Mouse (Mus musculus) ES-E14 (cell line): ENCODE data around the gene Eif4e1b. TPM values are rescaled to one million over a fixed set of nuclear protein-coding genes. Genes with fewer than 3 reads are reported as not detected.

Source experiments
- DNase-seq: peaks from one replicate; pipeline ENCODE4 v3.0.0-alpha.2; 2013; ENCODE audit warnings: low read depth, low spot score
- H3K27ac ChIP-seq: 2 replicates; pipeline ENCODE4 v1.5.1; 2012; ENCODE audit warnings: low read depth, mild to moderate bottlenecking, low read length, moderate library complexity, mixed read lengths; ENCODE audit not compliant: poor library complexity, insufficient read depth, severe bottlenecking
- H3K36me3 ChIP-seq: 2 replicates; pipeline ENCODE4 v1.6.1; 2012; ENCODE audit warnings: mild to moderate bottlenecking, low read length, moderate library complexity, mixed read lengths; ENCODE audit not compliant: control insufficient read depth, poor library complexity, insufficient read depth, severe bottlenecking
- H3K4me1 ChIP-seq, 2 experiments: fragments of 150-350 bp in 1 of 2; sonication (generic) in 1 of 2; 2 replicates each; pipeline ENCODE4 v1.6.1; 2012; ENCODE audit warnings: low read length in 2 of 2, mild to moderate bottlenecking in 1 of 2, mixed read lengths in 1 of 2; ENCODE audit not compliant: control insufficient read depth in 2 of 2, insufficient read depth in 2 of 2, poor library complexity in 1 of 2
- H3K4me3 ChIP-seq, 2 experiments: fragments of 150-350 bp in 1 of 2; sonication (generic) in 1 of 2; 2 replicates each; pipeline ENCODE4 v1.5.1; 2012; ENCODE audit warnings: low read length in 2 of 2, low read depth in 1 of 2, mild to moderate bottlenecking in 1 of 2, mixed read lengths in 1 of 2; ENCODE audit not compliant: insufficient read depth in 1 of 2, poor library complexity in 1 of 2, severe bottlenecking in 1 of 2
- H3K9ac ChIP-seq: 2 replicates; pipeline ENCODE4 v1.6.1; 2012; ENCODE audit warnings: low read depth, mild to moderate bottlenecking, low read length, mixed read lengths; ENCODE audit not compliant: poor library complexity, insufficient read depth, severe bottlenecking
- H3K9me3 ChIP-seq: fragments of 150-350 bp; sonication (generic); 2 replicates; pipeline ENCODE4 v1.6.1; 2012; ENCODE audit warnings: low read depth, mild to moderate bottlenecking, low read length; ENCODE audit not compliant: control insufficient read depth, insufficient read depth
- CHD2 ChIP-seq: IDR thresholded peaks from 2 replicates; pipeline ENCODE4 v1.6.1; 2014; ENCODE audit warnings: mild to moderate bottlenecking, low read depth, low read length, inconsistent platforms
- HCFC1 ChIP-seq: IDR thresholded peaks from 2 replicates; pipeline ENCODE4 v1.6.1; 2012; ENCODE audit warnings: low read length, inconsistent platforms, borderline replicate concordance; ENCODE audit not compliant: insufficient read depth
- MAFK ChIP-seq: IDR thresholded peaks from 2 replicates; pipeline ENCODE4 v1.6.1; 2014; ENCODE audit warnings: mild to moderate bottlenecking, low read depth, low read length, inconsistent platforms; ENCODE audit not compliant: insufficient read depth
- ZC3H11A ChIP-seq: IDR thresholded peaks from 2 replicates; pipeline ENCODE4 v1.6.1; 2012; ENCODE audit warnings: low read depth, mild to moderate bottlenecking, inconsistent platforms, low read length, borderline replicate concordance
- ZNF384 ChIP-seq: IDR thresholded peaks from 2 replicates; pipeline ENCODE4 v1.6.1; 2012; ENCODE audit warnings: low read depth, low read length, inconsistent platforms
- in situ Hi-C, 2 experiments: fragments of 600-800 bp; cut with MboI; formaldehyde crosslinking; loops; one replicate each; pipeline ENCODE4 v1.15.1; 2025; ENCODE audit warnings: low sequenced_read_pairs in 2 of 2, inconsistent platforms in 1 of 2; ENCODE audit not compliant: unreplicated experiment in 2 of 2
- total RNA-seq: library from RNA; depleted of rRNA; stranded (reverse); fragments of 300-350 nt; gene quantifications from 2 replicates; pipeline ENCODE4 v1.2.3, GENCODE M21; 2012

The Eif4e1b gene
- total RNA-seq, 1 experiment = 0.54 TPM

- no peak for TF ChIP-seq MAFK
- TF ChIP-seq CHD2 = no peak
- no peak for TF ChIP-seq HCFC1
- TF ChIP-seq ZC3H11A = no peak
- no peak for TF ChIP-seq ZNF384
- DNase-seq = no peak
- peaks cover 0 to 3% of the 10 kb centered on the region in 2 experiments; a peak in 1 of 4 replicates for H3K4me1 ChIP-seq
- no peak overlapping the region for H3K27ac ChIP-seq
- no peaks in the 10 kb centered on the region for H3K36me3 ChIP-seq
- no peaks in the 10 kb centered on the region for H3K9me3 ChIP-seq
- in situ Hi-C loops = loop anchor here (5.0 to 10.0 kb wide), 3 partner anchors 78 to 238 kb away; no protein-coding TSS in a partner anchor
- H3K4me3 ChIP-seq = no peak overlapping the region
- no peak overlapping the region for H3K9ac ChIP-seq
Observed at GRCm38 (mm10) chr13:54806434-54806976, 22.7 kb downstream of the Eif4e1b start.

DNA sequence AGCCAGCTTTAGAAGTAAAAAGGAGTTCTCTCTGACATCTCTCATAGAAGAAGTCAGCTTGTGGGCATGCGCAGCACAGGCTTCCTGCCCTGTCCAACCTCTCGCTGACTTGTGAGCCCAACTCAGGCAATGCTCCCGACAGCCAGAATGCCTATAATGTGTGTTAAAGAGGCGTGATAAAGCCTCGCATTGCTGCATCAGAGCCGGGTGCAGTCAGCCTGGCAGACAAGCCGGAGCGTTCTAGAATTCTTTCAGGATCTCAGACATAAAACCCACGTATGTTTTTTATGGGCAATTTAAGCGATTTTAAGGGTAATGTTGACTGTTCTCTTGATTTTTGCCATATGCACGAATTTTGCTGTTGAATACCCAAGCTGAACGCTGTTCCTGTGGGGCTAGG is 24.3 kb downstream of the Eif4e1b start:
- no peaks in the 10 kb centered on the region for H3K36me3 ChIP-seq
- H3K4me3 ChIP-seq = no peak overlapping the region
- peaks cover 0 to 3% of the 10 kb centered on the region in 2 experiments; a peak in 1 of 4 replicates for H3K4me1 ChIP-seq
- DNase-seq = no peak
- TF ChIP-seq CHD2 = no peak
- no peak for TF ChIP-seq ZC3H11A
- TF ChIP-seq MAFK = no peak
- no peak for TF ChIP-seq HCFC1
- no peak for TF ChIP-seq ZNF384
- in situ Hi-C loops = loop anchor here (5.0 to 10.0 kb wide), 3 partner anchors 77 to 237 kb away; no protein-coding TSS in a partner anchor
- H3K9me3 ChIP-seq = no peaks in the 10 kb centered on the region
- no peak overlapping the region for H3K27ac ChIP-seq
- H3K9ac ChIP-seq = no peak overlapping the region

- Histone ChIP-seq H3K4me3 (no peak overlapping the region), H3K27ac (no peak overlapping the region), H3K9ac (no peak overlapping the region), H3K4me1 (no peaks in the 10 kb centered on the region), H3K9me3 (no peaks in the 10 kb centered on the region), H3K36me3 (no peaks in the 10 kb centered on the region)
- in situ Hi-C loops = no loop called here
- TF ChIP-seq MAFK = no peak
- no peak for TF ChIP-seq CHD2
- no peak for TF ChIP-seq ZC3H11A
- TF ChIP-seq ZNF384 = no peak
- TF ChIP-seq HCFC1 = no peak
- no peak for DNase-seq
Observed at GRCm38 (mm10) chr13:54811476-54811875, 27.7 kb downstream of the Eif4e1b start.

- peaks cover 0 to 7% of the 10 kb centered on the region in 2 experiments; a peak in 2 of 4 replicates for H3K4me1 ChIP-seq
- in situ Hi-C loops = no loop called here
- TF ChIP-seq ZC3H11A (no peak), ZNF384 (no peak), HCFC1 (no peak), CHD2 (no peak), MAFK (no peak)
- no peak overlapping the region for H3K9ac ChIP-seq
- no peaks in the 10 kb centered on the region for H3K9me3 ChIP-seq
- no peaks in the 10 kb centered on the region for H3K36me3 ChIP-seq
- no peak overlapping the region for H3K4me3 ChIP-seq
- DNase-seq = no peak
- H3K27ac ChIP-seq = no peak overlapping the region
Observed at GRCm38 (mm10) chr13:54813381-54813780, 29.6 kb downstream of the Eif4e1b start.
